ENCODE assay signal across 8 mouse cellular contexts in genomic region chr4:80517476-80518285, GRCm38 (mm10).
DNase-seq lines count a peak whose midpoint lies in the region; ATAC-seq lines count a peak whose summit lies in the region.

No protein-coding gene starts in this region.

- DNase-seq in liver = peak; percentile 11
- peak; percentile 79 to 83 for DNase-seq in cerebellum, postnatal 10 days
- DNase-seq in frontal cortex, postnatal 14 days (ENCODE audit: low spot score in 2 of 2) = peak; percentile 57 to 68
- DNase-seq in kidney, adult 18-20 months = peak; percentile 16
- peak; percentile 70 to 77 for DNase-seq in left cerebral cortex, postnatal 36 days (ENCODE audit: low spot score in 2 of 2)
- no peak for DNase-seq in natural killer cell, adult 2 months (ENCODE audit: low spot score in 2 of 2)

- H3K36me3 ChIP-seq in liver, embryonic 12.5 days = no peaks in the 10 kb centered on the region
- H3K36me3 ChIP-seq in neural tube, embryonic 13.5 days = no peaks in the 10 kb centered on the region

- H3K4me2 ChIP-seq in liver, embryonic 12.5 days = no peak overlapping the region
- peak overlapping the region; percentile 46 for H3K4me2 ChIP-seq in neural tube, embryonic 13.5 days

- 30% methylated on average over 12 of the region's 12 CpGs for WGBS in liver, embryonic 12.5 days (ENCODE audit: insufficient replicate concordance)
- WGBS in neural tube, embryonic 13.5 days = 31% methylated on average over 12 of the region's 12 CpGs

- H3K9me3 ChIP-seq in liver, embryonic 12.5 days (replicated peaks) = no peaks in the 10 kb centered on the region
- H3K9me3 ChIP-seq in neural tube, embryonic 13.5 days = no peaks in the 10 kb centered on the region

- H3K4me3 ChIP-seq in liver, embryonic 12.5 days = no peak overlapping the region
- no peak overlapping the region for H3K4me3 ChIP-seq in neural tube, embryonic 13.5 days

- no peak for ATAC-seq in liver, embryonic 12.5 days
- 0 out of 2 replicates have a peak, but pooled peaks have one; percentile 75 for ATAC-seq in neural tube, embryonic 13.5 days (ENCODE audit: low read depth)

- no peak overlapping the region for H3K27ac ChIP-seq in liver, embryonic 12.5 days
- no peak overlapping the region for H3K27ac ChIP-seq in neural tube, embryonic 13.5 days (replicated peaks)

- no peaks in the 10 kb centered on the region for H3K4me1 ChIP-seq in liver, embryonic 12.5 days
- peaks cover 9% of the 10 kb centered on the region; the same call in 1 of the 2 replicates for H3K4me1 ChIP-seq in neural tube, embryonic 13.5 days (replicated peaks)

- no peaks in the 10 kb centered on the region for H3K27me3 ChIP-seq in liver, embryonic 12.5 days (replicated peaks)
- H3K27me3 ChIP-seq in neural tube, embryonic 13.5 days = no peaks in the 10 kb centered on the region

- intact Hi-C loops in left cerebral cortex, postnatal 36 days (cut with DNase I) = loop anchor here (5.0 kb wide), 3 partner anchors 120 to 240 kb away; no protein-coding TSS in a partner anchor

- H3K9ac ChIP-seq in liver, embryonic 12.5 days = no peak overlapping the region
- no peak overlapping the region for H3K9ac ChIP-seq in neural tube, embryonic 13.5 days

Comparison
In these comparisons a context has a peak if more than half of its experiments do, and no peak if none do; other contexts are left out.
1. DNase-seq: peak in liver (single experiment), cerebellum, postnatal 10 days (2 of 2), frontal cortex, postnatal 14 days (2 of 2), kidney, adult 18-20 months (single experiment) and left cerebral cortex, postnatal 36 days (2 of 2); none in natural killer cell, adult 2 months (0 of 2).